Mouse (Mus musculus): ENCODE measurements at regions not wholly inside any gene's neighbourhood (a gene's known extent, or its start where the extent isn't known, plus 50 kb on each side); places are given as distances from the start of the nearest gene placed in this dataset.

GRCm38 (mm10) chr13:112004126-112004525 is 195.3 kb upstream of the Map3k1 start:
- TF ChIP-seq CTCF (IDR thresholded peaks at IDR 0.05; ENCODE audit: low read depth, low read length) (no peak), POLR2A (IDR thresholded peaks at IDR 0.05; ENCODE audit: insufficient read depth, low read length) (no peak)

Measured in ES-Bruce4 (cell line).